Comparison of ENCODE assay signal across 16 mouse cellular contexts in the genomic region with DNA sequence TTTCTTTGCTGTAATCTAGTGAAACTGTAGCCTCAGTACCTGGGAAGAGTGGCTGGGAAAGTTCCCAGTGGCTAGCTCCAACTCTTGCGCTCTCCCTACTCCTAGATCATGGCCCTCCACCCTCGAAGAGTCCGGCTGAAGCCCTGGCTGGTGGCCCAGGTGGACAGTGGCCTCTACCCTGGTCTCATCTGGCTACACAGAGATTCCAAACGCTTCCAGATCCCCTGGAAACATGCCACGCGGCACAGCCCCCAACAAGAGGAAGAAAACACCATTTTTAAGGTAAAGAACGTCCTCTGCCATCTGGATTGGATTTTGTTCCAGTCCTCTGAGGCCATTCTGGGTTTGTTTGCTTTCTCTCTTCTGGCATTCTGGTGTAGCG. TPM values are rescaled to one million over a fixed set of nuclear protein-coding genes. Genes with fewer than 3 reads are reported as not detected.
DNase-seq lines count a peak whose midpoint lies in the region; ATAC-seq and TF ChIP-seq lines count a peak whose summit lies in the region.
"Had no signal": no experiment of that assay in that cellular context is flagged by ENCODE, and none has a peak within 500 bp of the region (broad histone marks: within the 10 kb centered on the region; RNA-seq: fewer than 3 reads in every experiment).

No protein-coding gene starts in this region.

- H3K4me3 ChIP-seq in embryonic facial prominence, embryonic 12.5 days: no peak overlapping the region
- no peak overlapping the region for H3K4me3 ChIP-seq in embryonic facial prominence, embryonic 10.5 days
- no peak overlapping the region for H3K4me3 ChIP-seq in embryonic facial prominence, embryonic 13.5 days
- H3K4me3 ChIP-seq in small intestine, adult 2 months (ENCODE audit: low read depth, low read length): peak overlapping the region; percentile 48
- H3K4me3 ChIP-seq: megakaryocyte, embryonic 14.5 days; neural tube, embryonic 15.5 days had no signal

- no peak for ATAC-seq in embryonic facial prominence, embryonic 12.5 days (ENCODE audit: insufficient number of reproducible peaks, insufficient read depth, low FRiP score, low TSS enrichment)
- no peak for ATAC-seq in embryonic facial prominence, embryonic 13.5 days (ENCODE audit: insufficient number of reproducible peaks, insufficient read depth, low FRiP score, low TSS enrichment, low read depth)
- ATAC-seq: lung, postnatal 0 days had no signal

- H3K9me3 ChIP-seq in embryonic facial prominence, embryonic 12.5 days: no peaks in the 10 kb centered on the region
- no peaks in the 10 kb centered on the region for H3K9me3 ChIP-seq in embryonic facial prominence, embryonic 10.5 days
- H3K9me3 ChIP-seq in embryonic facial prominence, embryonic 13.5 days: no peaks in the 10 kb centered on the region
- H3K9me3 ChIP-seq: megakaryocyte, embryonic 14.5 days; neural tube, embryonic 15.5 days had no signal

- no peak for TF ChIP-seq POLR2A in small intestine, adult 2 months (IDR thresholded peaks at IDR 0.05; ENCODE audit: low read depth, low read length)

- H3K4me2 ChIP-seq in embryonic facial prominence, embryonic 12.5 days (replicated peaks): peak overlapping the region; percentile 16; the same call in 1 of the 2 replicates
- peak overlapping the region; percentile 64 for H3K4me2 ChIP-seq in embryonic facial prominence, embryonic 13.5 days
- H3K4me2 ChIP-seq: hindbrain, embryonic 14.5 days; neural tube, embryonic 15.5 days had no signal

- H3K36me3 ChIP-seq in embryonic facial prominence, embryonic 12.5 days: no peaks in the 10 kb centered on the region
- H3K36me3 ChIP-seq in embryonic facial prominence, embryonic 10.5 days (replicated peaks): no peaks in the 10 kb centered on the region
- H3K36me3 ChIP-seq in embryonic facial prominence, embryonic 13.5 days: no peaks in the 10 kb centered on the region
- peaks cover 12% of the 10 kb centered on the region for H3K36me3 ChIP-seq in small intestine, adult 2 months (ENCODE audit: control insufficient read depth, insufficient read depth, low read length)
- H3K36me3 ChIP-seq: neural tube, embryonic 15.5 days had no signal

- H3K4me1 ChIP-seq in embryonic facial prominence, embryonic 12.5 days: peaks cover 22% of the 10 kb centered on the region
- peaks cover 38% of the 10 kb centered on the region for H3K4me1 ChIP-seq in embryonic facial prominence, embryonic 10.5 days
- peaks cover 49% of the 10 kb centered on the region for H3K4me1 ChIP-seq in embryonic facial prominence, embryonic 13.5 days
- H3K4me1 ChIP-seq in small intestine, adult 2 months (ENCODE audit: control insufficient read depth, insufficient read depth, insufficient read length, low read length): peaks cover 26% of the 10 kb centered on the region

- H3K9ac ChIP-seq in embryonic facial prominence, embryonic 12.5 days: no peak overlapping the region
- no peak overlapping the region for H3K9ac ChIP-seq in embryonic facial prominence, embryonic 13.5 days
- H3K9ac ChIP-seq: hindbrain, embryonic 14.5 days; neural tube, embryonic 15.5 days had no signal

- peaks cover 37% of the 10 kb centered on the region for H3K27me3 ChIP-seq in embryonic facial prominence, embryonic 12.5 days
- H3K27me3 ChIP-seq in embryonic facial prominence, embryonic 10.5 days (replicated peaks; ENCODE audit: low read depth, poor library complexity, severe bottlenecking): peaks cover 45% of the 10 kb centered on the region
- peaks cover 30% of the 10 kb centered on the region for H3K27me3 ChIP-seq in embryonic facial prominence, embryonic 13.5 days
- no peaks in the 10 kb centered on the region for H3K27me3 ChIP-seq in small intestine, adult 2 months (ENCODE audit: control insufficient read depth, insufficient read depth, low read length)

- H3K27ac ChIP-seq in embryonic facial prominence, embryonic 12.5 days: peak overlapping the region; percentile 71
- H3K27ac ChIP-seq in embryonic facial prominence, embryonic 10.5 days (replicated peaks): no peak overlapping the region
- H3K27ac ChIP-seq in embryonic facial prominence, embryonic 13.5 days: peak overlapping the region; percentile 87
- peak overlapping the region; percentile 89 for H3K27ac ChIP-seq in small intestine, adult 2 months (ENCODE audit: insufficient read depth, low read depth, low read length)
- H3K27ac ChIP-seq: hindbrain, embryonic 14.5 days; neural tube, embryonic 15.5 days had no signal

- DNase-seq in embryonic facial prominence, embryonic 10.5 days (ENCODE audit: low spot score): no peak
- DNase-seq in kidney, adult 9 months: peak; percentile 52
- no peak for DNase-seq in kidney, postnatal 14 days
- DNase-seq in B cell, adult 2 months: no peak
- no peak for DNase-seq in retina, postnatal 1 day
- DNase-seq: adrenal gland, adult 8-10 months; cerebellum, adult 8-10 months; liver; right cerebral cortex, adult 18-20 months had no signal

- 42% methylated on average over 8 of the region's 8 CpGs for WGBS in embryonic facial prominence, embryonic 12.5 days
- WGBS in embryonic facial prominence, embryonic 10.5 days: 68% methylated on average over 8 of the region's 8 CpGs
- 46% methylated on average over 8 of the region's 8 CpGs for WGBS in embryonic facial prominence, embryonic 13.5 days
- 33% methylated on average over 8 of the region's 8 CpGs for WGBS in small intestine, adult 2 months

- TF ChIP-seq CTCF in small intestine, adult 2 months (IDR thresholded peaks at IDR 0.05; ENCODE audit: extremely low read depth, insufficient read length, insufficient replicate concordance, low read depth, low read length): no peak

RNA-seq across cellular contexts. Expression of a gene that starts 4.2 kb away (rescaled TPM):
- polyA plus RNA-seq in embryonic facial prominence, embryonic 12.5 days (2016; fragmentation: Nextera tagmentation; extraction: Ambion mirVana): 17.3 and 18.3 TPM in 2 replicates
- polyA plus RNA-seq in embryonic facial prominence, embryonic 10.5 days (2016; fragmentation: Nextera tagmentation; extraction: Ambion mirVana): 9.0 and 11.1 TPM in 2 replicates
- polyA plus RNA-seq in embryonic facial prominence, embryonic 13.5 days (2015; fragmentation: Nextera tagmentation; extraction: Ambion mirVana): 33.4 and 37.7 TPM in 2 replicates
- polyA plus RNA-seq in small intestine, adult 2 months (2012; rRNA removed): 43.4 and 141 TPM in 2 replicates

RNA-seq across cellular contexts. Expression of a gene that starts 10.7 kb away (rescaled TPM):
- polyA plus RNA-seq in embryonic facial prominence, embryonic 12.5 days (2016; fragmentation: Nextera tagmentation; extraction: Ambion mirVana): 16.3 and 18.1 TPM in 2 replicates
- polyA plus RNA-seq in embryonic facial prominence, embryonic 10.5 days (2016; fragmentation: Nextera tagmentation; extraction: Ambion mirVana): 16.4 and 18.0 TPM in 2 replicates
- polyA plus RNA-seq in embryonic facial prominence, embryonic 13.5 days (2015; fragmentation: Nextera tagmentation; extraction: Ambion mirVana): 18.9 and 19.2 TPM in 2 replicates
- polyA plus RNA-seq in small intestine, adult 2 months (2012; rRNA removed): 1.6 and 2.0 TPM in 2 replicates

RNA-seq across cellular contexts. Expression of a gene that starts 27.0 kb away (rescaled TPM):
- polyA plus RNA-seq in embryonic facial prominence, embryonic 12.5 days (2016; fragmentation: Nextera tagmentation; extraction: Ambion mirVana): 9.0 and 10.4 TPM in 2 replicates
- polyA plus RNA-seq in embryonic facial prominence, embryonic 10.5 days (2016; fragmentation: Nextera tagmentation; extraction: Ambion mirVana): 10.2 and 10.6 TPM in 2 replicates
- 9.7 and 13.5 TPM in 2 replicates for polyA plus RNA-seq in embryonic facial prominence, embryonic 13.5 days (2015; fragmentation: Nextera tagmentation; extraction: Ambion mirVana)
- 3.1 and 5.5 TPM in 2 replicates for polyA plus RNA-seq in small intestine, adult 2 months (2012; rRNA removed)

RNA-seq across cellular contexts. Expression of a gene that starts 44.4 kb away (rescaled TPM):
- 3.9 and 4.0 TPM in 2 replicates for polyA plus RNA-seq in embryonic facial prominence, embryonic 12.5 days (2016; fragmentation: Nextera tagmentation; extraction: Ambion mirVana)
- polyA plus RNA-seq in embryonic facial prominence, embryonic 10.5 days (2016; fragmentation: Nextera tagmentation; extraction: Ambion mirVana): 0.71 and 0.88 TPM in 2 replicates
- polyA plus RNA-seq in embryonic facial prominence, embryonic 13.5 days (2015; fragmentation: Nextera tagmentation; extraction: Ambion mirVana): 3.4 and 4.7 TPM in 2 replicates
- 2.6 and 4.6 TPM in 2 replicates for polyA plus RNA-seq in small intestine, adult 2 months (2012; rRNA removed)

RNA-seq across cellular contexts. Expression of a gene that starts 50.4 kb away (rescaled TPM):
- polyA plus RNA-seq in embryonic facial prominence, embryonic 12.5 days (2016; fragmentation: Nextera tagmentation; extraction: Ambion mirVana): 2.0 and 2.2 TPM in 2 replicates
- 0.31 and 0.66 TPM in 2 replicates for polyA plus RNA-seq in embryonic facial prominence, embryonic 10.5 days (2016; fragmentation: Nextera tagmentation; extraction: Ambion mirVana)
- polyA plus RNA-seq in embryonic facial prominence, embryonic 13.5 days (2015; fragmentation: Nextera tagmentation; extraction: Ambion mirVana): 6.7 and 9.4 TPM in 2 replicates
- polyA plus RNA-seq in small intestine, adult 2 months (2012; rRNA removed): 13.9 and 21.7 TPM in 2 replicates
